Mouse (Mus musculus) testis, adult 2 months (tissue): Measurements from ENCODE around the gene Grb2.

Experiments used
- CTCF ChIP-seq: fragments of 200-500 bp; IDR thresholded peaks from 2 replicates; pipeline ENCODE4 v1.5.1; 2012; ENCODE audit warnings: low read depth, mild to moderate bottlenecking, inconsistent platforms, low read length, moderate library complexity; ENCODE audit not compliant: control insufficient read depth, insufficient read depth, insufficient replicate concordance
- POLR2A ChIP-seq: fragments of 200-500 bp; IDR thresholded peaks from 2 replicates; pipeline ENCODE4 v1.6.1; 2012; ENCODE audit warnings: low read depth, mild to moderate bottlenecking, inconsistent platforms, low read length, moderate library complexity; ENCODE audit not compliant: control insufficient read depth

DNA sequence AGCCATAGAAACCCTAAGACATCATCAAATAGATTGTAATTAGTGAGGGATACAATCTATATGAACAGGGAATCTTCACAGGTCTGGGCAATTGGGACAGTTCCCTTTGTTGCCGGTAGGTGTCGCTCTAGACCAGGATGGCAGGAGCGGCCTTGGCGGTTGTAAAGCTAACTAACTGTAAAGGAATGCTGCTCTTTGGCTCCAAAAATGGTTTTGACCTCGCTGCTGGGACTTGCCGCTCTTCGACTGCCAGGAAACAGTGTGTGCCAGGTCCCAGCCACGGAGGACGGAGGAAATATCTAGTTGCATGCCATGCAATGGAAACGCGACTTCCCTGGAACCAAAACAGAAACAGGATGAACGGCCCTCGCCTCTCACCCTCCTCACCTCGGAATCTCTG, 14.2 kb upstream of the Grb2 start:
- TF ChIP-seq POLR2A = peak; percentile 36
- TF ChIP-seq CTCF = peak; percentile 95
